Mouse (Mus musculus) MEL (cell line): ENCODE data around the gene Btbd11. TPM values are rescaled to one million over a fixed set of nuclear protein-coding genes. Genes with fewer than 3 reads are reported as not detected.

Experiments used
- DNase-seq: peaks from one replicate; pipeline ENCODE4 v3.0.0; 2011; ENCODE audit warnings: low read depth, low spot score
- H3K27ac ChIP-seq: 2 replicates; pipeline ENCODE4 v1.5.1; 2012; ENCODE audit warnings: low read depth, mild to moderate bottlenecking, control low read depth, low read length, moderate library complexity; ENCODE audit not compliant: control insufficient read depth
- H3K27me3 ChIP-seq, 2 experiments: fragments of 150-350 bp in 1 of 2; sonication (generic) in 1 of 2; 2 replicates each; pipeline ENCODE4 v1.6.1; 2012; ENCODE audit warnings: low read length in 2 of 2, mild to moderate bottlenecking in 2 of 2, improper control_type of control experiment in 1 of 2, moderate library complexity in 1 of 2; ENCODE audit not compliant: insufficient read depth in 2 of 2, control insufficient read depth in 1 of 2
- H3K36me3 ChIP-seq, 2 experiments: 2 replicates each; pipeline ENCODE4 v1.6.1; 2012 to 2014; ENCODE audit warnings: low read length in 2 of 2, improper control_type of control experiment in 1 of 2, inconsistent platforms in 1 of 2, mild to moderate bottlenecking in 1 of 2; ENCODE audit not compliant: insufficient read depth in 2 of 2, control insufficient read depth in 1 of 2
- H3K4me1 ChIP-seq, 2 experiments: fragments of 150-350 bp in 1 of 2; sonication (generic) in 1 of 2; 2 replicates each; pipeline ENCODE4 v1.6.1; 2012; ENCODE audit warnings: low read length in 2 of 2, improper control_type of control experiment in 1 of 2, mild to moderate bottlenecking in 1 of 2; ENCODE audit not compliant: insufficient read depth in 2 of 2, control insufficient read depth in 1 of 2
- H3K4me3 ChIP-seq, 2 experiments: fragments of 150-350 bp in 1 of 2; sonication (generic) in 1 of 2; 2 replicates each; pipeline ENCODE4 v1.5.1; 2012; ENCODE audit warnings: low read depth in 2 of 2, low read length in 2 of 2, mild to moderate bottlenecking in 2 of 2, moderate library complexity in 2 of 2, control low read depth in 1 of 2, improper control_type of control experiment in 1 of 2; ENCODE audit not compliant: control insufficient read depth in 1 of 2, insufficient read depth in 1 of 2
- H3K79me2 ChIP-seq: 2 replicates; pipeline ENCODE4 v1.6.1; 2012; ENCODE audit warnings: mild to moderate bottlenecking, low read length, moderate library complexity; ENCODE audit not compliant: control insufficient read depth, poor library complexity, insufficient read depth
- H3K9ac ChIP-seq: 2 replicates; pipeline ENCODE4 v1.6.1; 2012; ENCODE audit warnings: low read depth, mild to moderate bottlenecking, control low read depth, low read length, moderate library complexity; ENCODE audit not compliant: control insufficient read depth, poor library complexity, severe bottlenecking
- H3K9me3 ChIP-seq: fragments of 150-350 bp; sonication (generic); replicated peaks from 2 replicates; pipeline ENCODE4 v1.6.1; 2012; ENCODE audit warnings: mild to moderate bottlenecking, low read length, improper control_type of control experiment, moderate library complexity; ENCODE audit not compliant: insufficient read depth
- BHLHE40 ChIP-seq: IDR thresholded peaks from 2 replicates; pipeline ENCODE4 v1.6.1; 2012; ENCODE audit warnings: low read depth, mild to moderate bottlenecking, inconsistent platforms, low read length, improper control_type of control experiment, borderline replicate concordance
- CHD1 ChIP-seq: IDR thresholded peaks from 2 replicates; pipeline ENCODE4 v1.6.1; 2012; ENCODE audit warnings: low read depth, mild to moderate bottlenecking, inconsistent platforms, low read length, improper control_type of control experiment
- CTCF ChIP-seq, 3 experiments: IDR thresholded peaks in 2 of 3; conservative IDR thresholded peaks in 1 of 3; 2 replicates each; pipeline ENCODE4 v1.5.1; 2011 to 2012; ENCODE audit warnings: low read length in 3 of 3, low read depth in 2 of 3, mild to moderate bottlenecking in 2 of 3, improper control_type of control experiment in 1 of 3, inconsistent platforms in 1 of 3, mixed read lengths in 1 of 3, moderate library complexity in 1 of 3; ENCODE audit not compliant: control insufficient read depth in 1 of 3, insufficient read depth in 1 of 3, poor library complexity in 1 of 3, severe bottlenecking in 1 of 3
- E2F4 ChIP-seq: IDR thresholded peaks from 2 replicates; pipeline ENCODE4 v1.6.1; 2011; ENCODE audit warnings: low read depth, low read length, improper control_type of control experiment, borderline replicate concordance
- ELF1 ChIP-seq: IDR thresholded peaks from 2 replicates; pipeline ENCODE4 v1.6.1; 2014; ENCODE audit warnings: low read depth, mild to moderate bottlenecking, inconsistent platforms, low read length, improper control_type of control experiment, moderate library complexity
- EP300 ChIP-seq, 2 experiments: IDR thresholded peaks; 2 replicates each; pipeline ENCODE4 v1.6.1; 2011; ENCODE audit warnings: improper control_type of control experiment in 2 of 2, low read length in 2 of 2, low read depth in 1 of 2, mild to moderate bottlenecking in 1 of 2
- ETS1 ChIP-seq: IDR thresholded peaks from 2 replicates; pipeline ENCODE4 v1.6.1; 2012; ENCODE audit warnings: low read depth, mild to moderate bottlenecking, inconsistent platforms, low read length, improper control_type of control experiment, moderate library complexity
- GABPA ChIP-seq: IDR thresholded peaks from 2 replicates; pipeline ENCODE4 v1.6.1; 2012; ENCODE audit warnings: low read depth, mild to moderate bottlenecking, inconsistent platforms, low read length, improper control_type of control experiment, moderate library complexity
- GATA1 ChIP-seq: IDR thresholded peaks from 2 replicates; pipeline ENCODE4 v1.6.1; 2011; ENCODE audit warnings: low read depth, low read length, improper control_type of control experiment
- HCFC1 ChIP-seq: IDR thresholded peaks from 2 replicates; pipeline ENCODE4 v1.6.1; 2012; ENCODE audit warnings: low read depth, mild to moderate bottlenecking, inconsistent platforms, low read length, improper control_type of control experiment, moderate library complexity
- JUND ChIP-seq: IDR thresholded peaks from 2 replicates; pipeline ENCODE4 v1.6.1; 2011; ENCODE audit warnings: low read depth, mild to moderate bottlenecking, improper control_type of control experiment, low read length
- MAFK ChIP-seq: IDR thresholded peaks from 2 replicates; pipeline ENCODE4 v1.6.1; 2011; ENCODE audit warnings: low read depth, mild to moderate bottlenecking, low read length, improper control_type of control experiment, borderline replicate concordance
- MEF2A ChIP-seq: IDR thresholded peaks from 2 replicates; pipeline ENCODE4 v1.6.1; 2014; ENCODE audit warnings: low read depth, mild to moderate bottlenecking, inconsistent platforms, low read length, improper control_type of control experiment; ENCODE audit not compliant: poor library complexity, insufficient replicate concordance, severe bottlenecking; ENCODE audit errors: extremely low read depth
- MXI1 ChIP-seq: IDR thresholded peaks from 2 replicates; pipeline ENCODE4 v1.6.1; 2011; ENCODE audit warnings: mild to moderate bottlenecking, low read depth, low read length, improper control_type of control experiment
- MYC ChIP-seq: IDR thresholded peaks from 2 replicates; pipeline ENCODE4 v1.6.1; 2011; ENCODE audit warnings: low read depth, mild to moderate bottlenecking, low read length, improper control_type of control experiment, moderate library complexity
- NRF1 ChIP-seq: IDR thresholded peaks from 2 replicates; pipeline ENCODE4 v1.6.1; 2014; ENCODE audit warnings: low read depth, mild to moderate bottlenecking, inconsistent platforms, low read length, improper control_type of control experiment, moderate library complexity; ENCODE audit not compliant: poor library complexity, insufficient read depth, severe bottlenecking
- POLR2AphosphoS2 ChIP-seq: IDR thresholded peaks from 2 replicates; pipeline ENCODE4 v1.6.1; 2011; ENCODE audit warnings: low read length, improper control_type of control experiment
- POLR2AphosphoS5 ChIP-seq: IDR thresholded peaks from 2 replicates; pipeline ENCODE4 v1.6.1; 2012; ENCODE audit warnings: low read depth, borderline replicate concordance, mild to moderate bottlenecking, inconsistent platforms, low read length, moderate library complexity, mixed read lengths
- SIN3A ChIP-seq: IDR thresholded peaks from 2 replicates; pipeline ENCODE4 v1.6.1; 2012; ENCODE audit warnings: low read length, improper control_type of control experiment, inconsistent platforms
- TCF12 ChIP-seq: IDR thresholded peaks from 2 replicates; pipeline ENCODE4 v1.6.1; 2014; ENCODE audit warnings: low read depth, mild to moderate bottlenecking, inconsistent platforms, low read length, improper control_type of control experiment, moderate library complexity
- UBTF ChIP-seq: IDR thresholded peaks from 2 replicates; pipeline ENCODE4 v1.6.1; 2012; ENCODE audit warnings: low read depth, mild to moderate bottlenecking, inconsistent platforms, low read length, improper control_type of control experiment, moderate library complexity, borderline replicate concordance; ENCODE audit not compliant: insufficient read depth
- USF1 ChIP-seq: IDR thresholded peaks from 2 replicates; pipeline ENCODE4 v1.6.1; 2014; ENCODE audit warnings: low read depth, mild to moderate bottlenecking, inconsistent platforms, low read length, improper control_type of control experiment, moderate library complexity
- USF2 ChIP-seq, 2 experiments: IDR thresholded peaks; 2 replicates each; pipeline ENCODE4 v1.6.1; 2011 to 2012; ENCODE audit warnings: improper control_type of control experiment in 2 of 2, low read length in 2 of 2, borderline replicate concordance in 1 of 2, inconsistent platforms in 1 of 2, low read depth in 1 of 2, mild to moderate bottlenecking in 1 of 2; ENCODE audit not compliant: insufficient read depth in 1 of 2
- ZC3H11A ChIP-seq: IDR thresholded peaks from 2 replicates; pipeline ENCODE4 v1.6.1; 2012; ENCODE audit warnings: low read depth, mild to moderate bottlenecking, inconsistent platforms, low read length, improper control_type of control experiment
- ZKSCAN1 ChIP-seq: IDR thresholded peaks from 2 replicates; pipeline ENCODE4 v1.6.1; 2012; ENCODE audit warnings: low read depth, mild to moderate bottlenecking, inconsistent platforms, low read length, improper control_type of control experiment, moderate library complexity
- ZMIZ1 ChIP-seq: IDR thresholded peaks from 2 replicates; pipeline ENCODE4 v1.6.1; 2012; ENCODE audit warnings: low read depth, mild to moderate bottlenecking, inconsistent platforms, low read length, improper control_type of control experiment, moderate library complexity
- ZNF384 ChIP-seq: IDR thresholded peaks from 2 replicates; pipeline ENCODE4 v1.6.1; 2012; ENCODE audit warnings: low read depth, mild to moderate bottlenecking, inconsistent platforms, low read length, improper control_type of control experiment
- polyA plus RNA-seq, 2 experiments: library from polyadenylated mRNA; stranded (reverse) in 1 of 2; unstranded in 1 of 2; fragments of >175 nt in 1 of 2; fragments of >200 nt in 1 of 2; gene quantifications; 2 replicates each; pipeline versions ENCODE4 v1.2.1 to v1.2.4; 2012; ENCODE audit warnings: low replicate concordance in 2 of 2, low read depth in 1 of 2; ENCODE audit not compliant: insufficient read length in 2 of 2, insufficient read depth in 1 of 2, missing spikeins in 1 of 2
- total RNA-seq: library from RNA; depleted of rRNA; stranded (reverse); fragments of 300-350 nt; gene quantifications from 2 replicates; pipeline ENCODE4 v1.2.3, GENCODE M21; 2012

Btbd11 gene
- total and polyA plus RNA-seq, 3 experiments: not detected

DNA sequence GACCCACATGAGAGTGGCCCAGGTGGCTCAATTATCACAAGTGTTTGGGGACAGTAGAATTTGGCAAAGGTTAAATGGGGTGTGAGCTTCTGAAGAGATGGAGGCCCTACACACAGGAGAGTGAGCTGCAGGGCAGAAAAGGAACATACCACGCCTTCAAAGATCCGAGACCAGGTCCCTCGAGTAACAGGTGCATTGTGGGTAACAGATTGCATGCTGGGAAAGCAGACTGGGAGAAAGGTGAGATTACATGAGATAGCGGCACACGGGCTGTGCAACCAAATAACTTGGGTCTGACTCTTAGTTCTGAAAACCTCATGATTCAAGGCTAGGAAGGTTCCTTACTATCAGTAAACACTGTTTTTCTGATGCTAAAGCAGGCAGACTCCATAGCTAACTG is 209.7 kb downstream of the Btbd11 start:
- Histone ChIP-seq H3K9ac (no peak overlapping the region), H3K27ac (no peak overlapping the region), H3K36me3 (no peaks in the 10 kb centered on the region), H3K4me3 (no peak overlapping the region), H3K79me2 (no peaks in the 10 kb centered on the region), H3K4me1 (no peaks in the 10 kb centered on the region), H3K27me3 (no peaks in the 10 kb centered on the region), H3K9me3 (no peaks in the 10 kb centered on the region)
- DNase-seq: no peak
- no peak for TF ChIP-seq POLR2AphosphoS2
- no peak for TF ChIP-seq POLR2AphosphoS5
- TF ChIP-seq ZC3H11A: no peak
- TF ChIP-seq EP300 (IDR thresholded peaks at IDR 0.05; ENCODE audit: low read depth in 1 of 2, low read length in 2 of 2): no peak
- TF ChIP-seq CTCF (IDR thresholded peaks at IDR 0.05 in 2 of 3, conservative IDR thresholded peaks at IDR 0.05 in 1 of 3; ENCODE audit: control insufficient read depth in 1 of 3, insufficient read depth in 1 of 3, low read depth in 2 of 3, low read length in 3 of 3, poor library complexity in 1 of 3, severe bottlenecking in 1 of 3): no peak
- TF ChIP-seq UBTF: no peak
- no peak for TF ChIP-seq E2F4
- TF ChIP-seq MYC: no peak
- TF ChIP-seq NRF1: no peak
- TF ChIP-seq ZNF384: no peak
- no peak for TF ChIP-seq USF2 (IDR thresholded peaks at IDR 0.05; ENCODE audit: borderline replicate concordance in 1 of 2, insufficient read depth in 1 of 2, low read depth in 1 of 2, low read length in 2 of 2)
- TF ChIP-seq ETS1: no peak
- TF ChIP-seq MEF2A: no peak
- no peak for TF ChIP-seq MAFK
- TF ChIP-seq ZKSCAN1: no peak
- no peak for TF ChIP-seq HCFC1
- TF ChIP-seq USF1: no peak

DNA sequence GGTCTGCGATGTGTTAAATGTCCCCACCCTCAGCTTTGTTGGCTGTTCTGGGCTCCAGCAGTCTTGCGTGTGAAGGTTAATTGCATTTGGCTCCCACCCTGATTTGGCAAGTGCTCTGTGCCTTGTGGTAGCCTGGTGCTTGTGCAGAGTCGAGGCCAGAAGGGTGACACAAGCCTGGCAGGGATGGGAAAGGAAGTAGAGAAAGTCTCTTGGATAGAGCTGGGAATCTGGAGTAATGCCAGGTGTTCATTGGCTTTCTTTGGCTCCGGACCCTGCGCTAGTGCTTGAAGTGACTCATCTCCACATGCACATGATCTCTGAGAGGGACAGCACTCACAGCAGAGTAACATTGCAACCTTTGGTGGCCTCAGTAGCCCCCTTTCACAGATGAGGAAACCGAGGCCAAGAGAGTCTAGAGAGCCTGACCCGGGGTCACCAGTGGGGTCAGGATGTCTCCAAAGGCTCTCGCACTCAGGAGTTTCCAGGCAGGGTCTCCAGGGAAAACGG is 211.5 kb downstream of the Btbd11 start:
- DNase-seq: no peak
- TF ChIP-seq TCF12 (no peak), GABPA (no peak), UBTF (no peak), GATA1 (no peak), BHLHE40 (no peak), JUND (no peak), CTCF (IDR thresholded peaks at IDR 0.05 in 2 of 3, conservative IDR thresholded peaks at IDR 0.05 in 1 of 3; ENCODE audit: control insufficient read depth in 1 of 3, insufficient read depth in 1 of 3, low read depth in 2 of 3, low read length in 3 of 3, poor library complexity in 1 of 3, severe bottlenecking in 1 of 3) (no peak), CHD1 (no peak), ZMIZ1 (no peak), SIN3A (no peak), MYC (no peak), MXI1 (no peak), MEF2A (no peak), ELF1 (no peak), ZNF384 (no peak), E2F4 (no peak)
- TF ChIP-seq, all 39 proteins: peak for 0
- Histone ChIP-seq H3K79me2 (no peaks in the 10 kb centered on the region), H3K36me3 (no peaks in the 10 kb centered on the region), H3K27ac (no peak overlapping the region), H3K4me3 (no peak overlapping the region), H3K9me3 (no peaks in the 10 kb centered on the region), H3K4me1 (no peaks in the 10 kb centered on the region), H3K9ac (no peak overlapping the region), H3K27me3 (no peaks in the 10 kb centered on the region)
